Mouse (Mus musculus): ENCODE measurements at regions not wholly inside any gene's neighbourhood (a gene's known extent, or its start where the extent isn't known, plus 50 kb on each side); places are given as distances from the start of the nearest gene placed in this dataset.

- DNase-seq (ENCODE audit: low read depth in 1 of 2, low spot score in 2 of 2) = peak in 1 of 2 experiments; percentile 8
- Histone ChIP-seq H3K27me3 (ENCODE audit: control insufficient read depth, insufficient read depth, low read length) (no peaks in the 10 kb centered on the region), H3K4me1 (ENCODE audit: control insufficient read depth, insufficient read depth, insufficient read length) (peaks cover 8% of the 10 kb centered on the region), H3K4me3 (ENCODE audit: extremely low read depth, insufficient read depth, insufficient read length) (no peak overlapping the region), H3K27ac (ENCODE audit: insufficient read depth, low read length) (no peak overlapping the region; the same call in 1 of the 2 replicates), H3K36me3 (ENCODE audit: control insufficient read depth, insufficient read depth, low read length) (no peaks in the 10 kb centered on the region)
- TF ChIP-seq POLR2A (IDR thresholded peaks at IDR 0.05; ENCODE audit: low read depth, low read length) (no peak), CTCF (IDR thresholded peaks at IDR 0.05; ENCODE audit: extremely low read depth, insufficient read depth, insufficient read length, insufficient replicate concordance) (no peak)
- WGBS = 36% methylated on average over 18 of the region's 18 CpGs
Measured at GRCm38 (mm10) chr16:31508981-31509380, 86.9 kb downstream of the Bdh1 start.

- 41% methylated on average over 8 of the region's 8 CpGs for WGBS
- H3K4me1 ChIP-seq (ENCODE audit: control insufficient read depth, insufficient read depth, insufficient read length) = peaks cover 8% of the 10 kb centered on the region
- H3K4me3 ChIP-seq (ENCODE audit: extremely low read depth, insufficient read depth, insufficient read length) = no peak overlapping the region
- DNase-seq (ENCODE audit: low read depth in 1 of 2, low spot score in 2 of 2) = no peak
- TF ChIP-seq CTCF (IDR thresholded peaks at IDR 0.05; ENCODE audit: extremely low read depth, insufficient read depth, insufficient read length, insufficient replicate concordance) (no peak), POLR2A (IDR thresholded peaks at IDR 0.05; ENCODE audit: low read depth, low read length) (no peak)
- H3K27me3 ChIP-seq (ENCODE audit: control insufficient read depth, insufficient read depth, low read length) = no peaks in the 10 kb centered on the region
- H3K27ac ChIP-seq (ENCODE audit: insufficient read depth, low read length) = no peak overlapping the region
- H3K36me3 ChIP-seq (ENCODE audit: control insufficient read depth, insufficient read depth, low read length) = no peaks in the 10 kb centered on the region
Measured at GRCm38 (mm10) chr16:31510097-31510496, 88.0 kb downstream of the Bdh1 start.

- H3K36me3 ChIP-seq (ENCODE audit: control insufficient read depth, insufficient read depth, low read length) = no peaks in the 10 kb centered on the region
- no peak for DNase-seq (ENCODE audit: low read depth in 1 of 2, low spot score in 2 of 2)
- WGBS = 93% methylated on average over 3 of the region's 3 CpGs
- no peaks in the 10 kb centered on the region for H3K27me3 ChIP-seq (ENCODE audit: control insufficient read depth, insufficient read depth, low read length)
- H3K4me3 ChIP-seq (ENCODE audit: extremely low read depth, insufficient read depth, insufficient read length) = no peak overlapping the region
- no peaks in the 10 kb centered on the region; the same call in 1 of the 2 replicates for H3K4me1 ChIP-seq (ENCODE audit: control insufficient read depth, insufficient read depth, insufficient read length)
- H3K27ac ChIP-seq (ENCODE audit: insufficient read depth, low read length) = no peak overlapping the region
- no peak for TF ChIP-seq POLR2A (IDR thresholded peaks at IDR 0.05; ENCODE audit: low read depth, low read length)
- TF ChIP-seq CTCF (IDR thresholded peaks at IDR 0.05; ENCODE audit: extremely low read depth, insufficient read depth, insufficient read length, insufficient replicate concordance) = no peak
Measured at GRCm38 (mm10) chr16:31518816-31519215, 96.7 kb downstream of the Bdh1 start.

- DNase-seq (ENCODE audit: low read depth in 1 of 2, low spot score in 2 of 2) = no peak
- TF ChIP-seq CTCF (IDR thresholded peaks at IDR 0.05; ENCODE audit: extremely low read depth, insufficient read depth, insufficient read length, insufficient replicate concordance) (no peak), POLR2A (IDR thresholded peaks at IDR 0.05; ENCODE audit: low read depth, low read length) (no peak)
- H3K4me1 ChIP-seq (ENCODE audit: control insufficient read depth, insufficient read depth, insufficient read length) = no peaks in the 10 kb centered on the region; the same call in 1 of the 2 replicates
- no peak overlapping the region for H3K4me3 ChIP-seq (ENCODE audit: extremely low read depth, insufficient read depth, insufficient read length)
- no peaks in the 10 kb centered on the region for H3K36me3 ChIP-seq (ENCODE audit: control insufficient read depth, insufficient read depth, low read length)
- no peaks in the 10 kb centered on the region for H3K27me3 ChIP-seq (ENCODE audit: control insufficient read depth, insufficient read depth, low read length)
- 87% methylated on average over 9 of the region's 9 CpGs for WGBS
- H3K27ac ChIP-seq (ENCODE audit: insufficient read depth, low read length) = no peak overlapping the region
Measured at GRCm38 (mm10) chr16:31520081-31520480, 98.0 kb downstream of the Bdh1 start.

GRCm38 (mm10) chr16:31521786-31522185, 99.7 kb downstream of the Bdh1 start:
- 69% methylated on average over 6 of the region's 6 CpGs for WGBS
- no peak for DNase-seq (ENCODE audit: low read depth in 1 of 2, low spot score in 2 of 2)

GRCm38 (mm10) chr16:31526711-31527344, 104.7 kb downstream of the Bdh1 start:
- WGBS = 63% methylated on average over 10 of the region's 10 CpGs
- no peak overlapping the region for H3K27ac ChIP-seq (ENCODE audit: insufficient read depth, low read length)
- TF ChIP-seq POLR2A (IDR thresholded peaks at IDR 0.05; ENCODE audit: low read depth, low read length) (no peak), CTCF (IDR thresholded peaks at IDR 0.05; ENCODE audit: extremely low read depth, insufficient read depth, insufficient read length, insufficient replicate concordance) (no peak)

More at GRCm38 (mm10) chr16:31521786-31522185, 99.7 kb downstream of the Bdh1 start:
- Histone ChIP-seq H3K36me3 (ENCODE audit: control insufficient read depth, insufficient read depth, low read length) (no peaks in the 10 kb centered on the region), H3K4me1 (ENCODE audit: control insufficient read depth, insufficient read depth, insufficient read length) (no peaks in the 10 kb centered on the region), H3K27ac (ENCODE audit: insufficient read depth, low read length) (no peak overlapping the region), H3K4me3 (ENCODE audit: extremely low read depth, insufficient read depth, insufficient read length) (no peak overlapping the region), H3K27me3 (ENCODE audit: control insufficient read depth, insufficient read depth, low read length) (no peaks in the 10 kb centered on the region)
- TF ChIP-seq CTCF (IDR thresholded peaks at IDR 0.05; ENCODE audit: extremely low read depth, insufficient read depth, insufficient read length, insufficient replicate concordance) (no peak), POLR2A (IDR thresholded peaks at IDR 0.05; ENCODE audit: low read depth, low read length) (no peak)

GRCm38 (mm10) chr16:31528596-31529283, 106.7 kb downstream of the Bdh1 start:
- Histone ChIP-seq H3K27ac (ENCODE audit: insufficient read depth, low read length) (no peak overlapping the region), H3K4me1 (ENCODE audit: control insufficient read depth, insufficient read depth, insufficient read length) (no peaks in the 10 kb centered on the region), H3K4me3 (ENCODE audit: extremely low read depth, insufficient read depth, insufficient read length) (no peak overlapping the region), H3K36me3 (ENCODE audit: control insufficient read depth, insufficient read depth, low read length) (no peaks in the 10 kb centered on the region), H3K27me3 (ENCODE audit: control insufficient read depth, insufficient read depth, low read length) (no peaks in the 10 kb centered on the region)
- no peak for DNase-seq (ENCODE audit: low read depth in 1 of 2, low spot score in 2 of 2)
- 35% methylated on average over 11 of the region's 11 CpGs for WGBS
- TF ChIP-seq CTCF (IDR thresholded peaks at IDR 0.05; ENCODE audit: extremely low read depth, insufficient read depth, insufficient read length, insufficient replicate concordance) (no peak), POLR2A (IDR thresholded peaks at IDR 0.05; ENCODE audit: low read depth, low read length) (no peak)

More at GRCm38 (mm10) chr16:31526711-31527344, 104.7 kb downstream of the Bdh1 start:
- Histone ChIP-seq H3K4me1 (ENCODE audit: control insufficient read depth, insufficient read depth, insufficient read length) (no peaks in the 10 kb centered on the region), H3K36me3 (ENCODE audit: control insufficient read depth, insufficient read depth, low read length) (no peaks in the 10 kb centered on the region), H3K4me3 (ENCODE audit: extremely low read depth, insufficient read depth, insufficient read length) (no peak overlapping the region), H3K27me3 (ENCODE audit: control insufficient read depth, insufficient read depth, low read length) (no peaks in the 10 kb centered on the region)
- no peak for DNase-seq (ENCODE audit: low read depth in 1 of 2, low spot score in 2 of 2)
